Mouse (Mus musculus): ENCODE measurements around the gene Slit1.

GRCm38 (mm10) chr19:41586752-41587151 is 156.7 kb downstream of the Slit1 start:
- TF ChIP-seq GATA1 (IDR thresholded peaks at IDR 0.05; ENCODE audit: low read length) (no peak), TAL1 (IDR thresholded peaks at IDR 0.05; ENCODE audit: low read length) (no peak)
